ENCODE assay signal across 8 mouse cellular contexts in the genomic region with DNA sequence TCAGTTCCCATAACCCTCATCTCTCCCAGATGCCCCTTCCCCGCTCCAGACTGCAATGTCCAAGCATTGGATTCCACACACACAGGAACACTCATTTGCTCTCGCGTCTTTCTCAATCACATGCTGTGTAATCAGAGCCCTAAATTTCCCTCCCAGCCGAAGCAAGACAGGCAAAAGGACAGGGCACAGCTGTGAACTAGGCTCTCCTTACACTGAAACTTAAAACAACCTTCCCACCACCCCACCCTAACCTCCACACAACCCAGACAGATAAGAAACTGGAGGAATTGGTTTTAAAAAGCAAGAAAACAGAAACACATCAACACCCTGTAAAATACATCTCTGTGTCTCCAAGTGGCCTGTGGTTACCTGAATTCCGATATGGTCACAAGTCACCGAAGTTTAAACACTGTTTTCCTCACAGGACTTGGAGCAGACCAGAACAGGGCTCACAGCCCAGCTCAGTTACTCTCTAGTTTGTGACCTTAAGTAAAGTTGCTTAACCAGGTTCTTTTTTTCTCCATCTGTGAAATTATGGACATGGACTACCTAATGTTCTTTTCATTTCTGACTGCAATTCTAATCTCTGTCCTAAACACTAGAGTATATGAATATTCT. TPM values are rescaled to one million over a fixed set of nuclear protein-coding genes. Genes with fewer than 3 reads are reported as not detected.
A peak's percentile ranks its signal among the peaks of the same experiment; 100 is the strongest.
DNase-seq lines count a peak whose midpoint lies in the region; ATAC-seq and TF ChIP-seq lines count a peak whose summit lies in the region.

No protein-coding gene starts in this region.

- no peak overlapping the region for H3K9ac ChIP-seq in midbrain, embryonic 13.5 days (replicated peaks)
- H3K9ac ChIP-seq in hindbrain, embryonic 14.5 days: no peak overlapping the region

- H3K4me3 ChIP-seq in gastrocnemius, adult 2 months: peak overlapping the region; percentile 96
- no peak overlapping the region for H3K4me3 ChIP-seq in lung, adult 2 months (replicated peaks; ENCODE audit: extremely low read depth, low read depth, low read length)
- no peak overlapping the region for H3K4me3 ChIP-seq in midbrain, embryonic 13.5 days (replicated peaks)
- no peak overlapping the region for H3K4me3 ChIP-seq in hindbrain, embryonic 14.5 days (replicated peaks; ENCODE audit: low read length)

- H3K9me3 ChIP-seq in midbrain, embryonic 13.5 days: no peaks in the 10 kb centered on the region
- H3K9me3 ChIP-seq in hindbrain, embryonic 14.5 days (ENCODE audit: control insufficient read depth, low read length): no peaks in the 10 kb centered on the region

- 39% methylated on average over 6 of the region's 6 CpGs for WGBS in lung, adult 2 months
- 68% methylated on average over 6 of the region's 6 CpGs for WGBS in midbrain, embryonic 13.5 days
- 64% methylated on average over 6 of the region's 6 CpGs for WGBS in hindbrain, embryonic 14.5 days

- H3K4me1 ChIP-seq in lung, adult 2 months (ENCODE audit: control insufficient read depth, insufficient read depth, low read length): peaks cover 23% of the 10 kb centered on the region
- H3K4me1 ChIP-seq in midbrain, embryonic 13.5 days (replicated peaks): peaks cover 35% of the 10 kb centered on the region
- peaks cover 31% of the 10 kb centered on the region for H3K4me1 ChIP-seq in hindbrain, embryonic 14.5 days (replicated peaks; ENCODE audit: control insufficient read depth, insufficient read depth, low read length)

- no peaks in the 10 kb centered on the region for H3K27me3 ChIP-seq in midbrain, embryonic 13.5 days
- H3K27me3 ChIP-seq in hindbrain, embryonic 14.5 days (ENCODE audit: control insufficient read depth, insufficient read depth, low read length): no peaks in the 10 kb centered on the region

- no peak for ATAC-seq in midbrain, embryonic 13.5 days
- no peak for ATAC-seq in hindbrain, embryonic 14.5 days (ENCODE audit: low FRiP score)

- no peak for TF ChIP-seq POLR2A in lung, adult 2 months (IDR thresholded peaks at IDR 0.05; ENCODE audit: borderline replicate concordance, extremely low read depth, low read depth, low read length)

- H3K27ac ChIP-seq in gastrocnemius, adult 2 months: peak overlapping the region; percentile 99
- H3K27ac ChIP-seq in midbrain, embryonic 13.5 days: no peak overlapping the region
- H3K27ac ChIP-seq in hindbrain, embryonic 14.5 days: no peak overlapping the region

- peak; percentile 71 for DNase-seq in gastrocnemius, adult 2 months
- DNase-seq in gastrocnemius, postnatal 4 days (ENCODE audit: low spot score in 2 of 2): no peak
- peak; percentile 8 for DNase-seq in lung, postnatal 25 days (ENCODE audit: low spot score)
- no peak for DNase-seq in lung, adult 2 months
- DNase-seq in gastrocnemius, postnatal 25 days: peak; percentile 55
- DNase-seq in hindbrain, embryonic 14.5 days (ENCODE audit: low spot score): no peak
- DNase-seq in left cerebral cortex, postnatal 14 days (ENCODE audit: low spot score in 2 of 2): no peak

- H3K36me3 ChIP-seq in midbrain, embryonic 13.5 days: peaks cover 21% of the 10 kb centered on the region
- peaks cover 19% of the 10 kb centered on the region; the same call in 1 of the 2 replicates for H3K36me3 ChIP-seq in hindbrain, embryonic 14.5 days (replicated peaks; ENCODE audit: control insufficient read depth, insufficient read depth)

- intact Hi-C loops in gastrocnemius, adult 2 months (cut with DNase I): loop anchor here (1.0 kb wide), 1 partner anchor 9 kb away; no protein-coding TSS in a partner anchor
- intact Hi-C loops in left cerebral cortex, postnatal 14 days (cut with DNase I): no loop called here

- no peak for TF ChIP-seq CTCF in gastrocnemius, adult 2 months (IDR thresholded peaks at IDR 0.05)
- TF ChIP-seq CTCF in lung, adult 2 months (IDR thresholded peaks at IDR 0.05; ENCODE audit: insufficient read depth, low read length): no peak

- H3K4me2 ChIP-seq in midbrain, embryonic 13.5 days (replicated peaks): no peak overlapping the region
- no peak overlapping the region for H3K4me2 ChIP-seq in hindbrain, embryonic 14.5 days (replicated peaks)

RNA-seq across cellular contexts. Expression of a gene that starts 4.5 kb away (rescaled TPM):
- 1,000 to 10,000 TPM; 1,637 to 2,309 TPM for total RNA-seq in gastrocnemius, adult 2 months (2021)
- total RNA-seq in gastrocnemius, postnatal 4 days (2021): 100 to 1,000 TPM; 475 to 482 TPM
- 77.9 and 84.9 TPM in 2 replicates for polyA plus RNA-seq in lung, adult 2 months (2012; rRNA removed)
- 1,000 to 10,000 TPM; 1,052 to 1,458 TPM for total RNA-seq in gastrocnemius, postnatal 25 days (2021)
- polyA plus RNA-seq in midbrain, embryonic 13.5 days (2015; fragmentation: Nextera tagmentation; extraction: Ambion mirVana): 23.3 and 25.0 TPM in 2 replicates
- polyA plus RNA-seq in hindbrain, embryonic 14.5 days (2014; fragmentation: Nextera tagmentation; extraction: Ambion mirVana): 30.6 and 33.4 TPM in 2 replicates
- 10 to 100 TPM; 72.4 to 73.6 TPM for total RNA-seq in left cerebral cortex, postnatal 14 days (2021)

RNA-seq across cellular contexts. Expression of a gene that starts 30.4 kb away (rescaled TPM):
- total RNA-seq in gastrocnemius, adult 2 months (2021): 1 to 10 TPM; 1.1 TPM
- 1 to 10 TPM in 1 of 2 experiments, under 1 TPM in 1; 0.41 to 1.5 TPM for total RNA-seq in gastrocnemius, postnatal 4 days (2021)
- polyA plus RNA-seq in lung, adult 2 months (2012; rRNA removed): 0.45 and 0.71 TPM in 2 replicates
- under 1 TPM; 0.83 to 0.84 TPM for total RNA-seq in gastrocnemius, postnatal 25 days (2021)
- 1.2 and 1.6 TPM in 2 replicates for polyA plus RNA-seq in midbrain, embryonic 13.5 days (2015; fragmentation: Nextera tagmentation; extraction: Ambion mirVana)
- polyA plus RNA-seq in hindbrain, embryonic 14.5 days (2014; fragmentation: Nextera tagmentation; extraction: Ambion mirVana): 4.3 and 4.9 TPM in 2 replicates
- total RNA-seq in left cerebral cortex, postnatal 14 days (2021): under 1 TPM; 0.23 to 0.53 TPM

Comparison
In these comparisons a context has a peak if more than half of its experiments do, and no peak if none do; other contexts are left out.
1. DNase-seq: peak in gastrocnemius, adult 2 months (single experiment), lung, postnatal 25 days (single experiment) and gastrocnemius, postnatal 25 days (single experiment); none in gastrocnemius, postnatal 4 days (0 of 2), lung, adult 2 months (single experiment), hindbrain, embryonic 14.5 days (single experiment) and left cerebral cortex, postnatal 14 days (0 of 2).
2. RNA of a gene that starts 4.5 kb away (total RNA-seq): 1,637 to 2,309 TPM in gastrocnemius, adult 2 months, 1,052 to 1,458 TPM in gastrocnemius, postnatal 25 days and 475 to 482 TPM in gastrocnemius, postnatal 4 days; 72.4 to 73.6 TPM in left cerebral cortex, postnatal 14 days; every median in the first group is over 4 times any median in the second.